Mouse (Mus musculus): Measurements from ENCODE around the gene Atp5d. TPM values are rescaled to one million over a fixed set of nuclear protein-coding genes. Genes with fewer than 3 reads are reported as not detected.

The Atp5d gene
- 391 and 394 TPM in 2 replicates for polyA plus RNA-seq (2015; fragmentation: Nextera tagmentation; extraction: Ambion mirVana)

- Histone ChIP-seq H3K9me3 (no peaks in the 10 kb centered on the region), H3K27me3 (peaks cover 21% of the 10 kb centered on the region), H3K4me3 (replicated peaks) (peak within 1 kb of the TSS; percentile 83), H3K27ac (peak within 1 kb of the TSS; percentile 95), H3K9ac (replicated peaks) (peak within 1 kb of the TSS; percentile 98), H3K4me2 (replicated peaks) (peak within 1 kb of the TSS; percentile 90), H3K4me1 (replicated peaks) (peaks cover 63% of the 10 kb centered on the region), H3K36me3 (peaks cover 32% of the 10 kb centered on the region)
- peak; percentile 7 for ATAC-seq
- under 1% methylated on average over 85 of the region's 94 CpGs for WGBS
Measured at GRCm38 (mm10) chr10:80138553-80139438, at the start of gene Atp5d. Atp5d (plus strand) TSS chr10:80138632.

GRCm38 (mm10) chr10:80089146-80089545 is 49.3 kb upstream of the Atp5d start:
- 62% methylated on average over 4 of the region's 4 CpGs for WGBS
- Histone ChIP-seq H3K9me3 (no peaks in the 10 kb centered on the region), H3K4me1 (replicated peaks) (no peaks in the 10 kb centered on the region), H3K27me3 (no peaks in the 10 kb centered on the region), H3K4me2 (replicated peaks) (no peak overlapping the region), H3K9ac (replicated peaks) (no peak overlapping the region; the same call in 1 of the 2 replicates), H3K4me3 (replicated peaks) (no peak overlapping the region), H3K27ac (no peak overlapping the region), H3K36me3 (peaks cover 13% of the 10 kb centered on the region)
- ATAC-seq: no peak; the same call in 1 of the 2 replicates

DNA sequence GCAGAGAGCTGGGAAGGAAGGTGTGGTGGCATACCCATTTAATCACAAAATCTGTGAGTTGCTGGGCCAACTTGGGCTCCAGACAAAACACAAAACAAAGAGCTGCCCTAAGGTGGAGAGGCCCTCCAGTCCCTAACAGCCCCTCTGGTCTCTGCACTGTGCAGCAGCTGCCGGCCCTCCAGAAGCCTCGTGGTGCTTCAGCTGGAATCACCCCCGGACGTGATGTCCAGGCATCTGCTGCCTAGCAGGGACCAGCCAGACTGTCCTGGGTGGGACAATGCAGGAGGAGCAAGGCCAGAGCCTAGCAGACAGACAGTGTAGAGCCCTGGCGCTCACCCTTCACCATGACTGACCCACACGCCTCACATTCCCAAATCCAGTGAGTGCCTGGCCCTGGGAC is 46.9 kb upstream of the Atp5d start:
- Histone ChIP-seq H3K36me3 (no peaks in the 10 kb centered on the region), H3K4me3 (replicated peaks) (no peak overlapping the region), H3K9me3 (no peaks in the 10 kb centered on the region), H3K4me1 (replicated peaks) (no peaks in the 10 kb centered on the region), H3K9ac (replicated peaks) (no peak overlapping the region), H3K27me3 (no peaks in the 10 kb centered on the region), H3K27ac (no peak overlapping the region), H3K4me2 (replicated peaks) (no peak overlapping the region)
- no peak for ATAC-seq
- 91% methylated on average over 6 of the region's 6 CpGs for WGBS

DNA sequence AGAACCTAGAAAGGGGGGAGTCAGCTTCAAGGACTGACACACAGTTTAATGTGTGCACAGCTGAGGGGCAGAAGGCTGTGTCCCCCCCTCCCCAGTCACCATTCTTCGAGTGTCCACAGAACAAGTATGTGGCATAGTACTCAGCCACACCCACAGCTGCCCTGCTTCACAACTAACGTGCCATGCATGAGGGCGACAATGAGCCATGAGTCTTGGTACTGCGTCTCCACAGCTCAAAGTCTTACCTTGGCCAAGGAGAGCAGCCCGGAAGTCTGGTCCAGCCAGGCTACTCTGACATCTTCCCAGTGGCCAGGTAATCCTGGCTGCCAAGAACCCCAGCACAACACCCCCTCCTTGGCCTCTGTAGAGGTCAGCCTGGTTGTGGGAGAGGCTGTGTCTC is 45.7 kb upstream of the Atp5d start:
- H3K27me3 ChIP-seq: no peaks in the 10 kb centered on the region
- H3K27ac ChIP-seq: no peak overlapping the region
- no peaks in the 10 kb centered on the region for H3K9me3 ChIP-seq
- H3K36me3 ChIP-seq: no peaks in the 10 kb centered on the region
- WGBS: 78% methylated on average over 5 of the region's 5 CpGs
- H3K4me3 ChIP-seq (replicated peaks): no peak overlapping the region
- H3K9ac ChIP-seq (replicated peaks): no peak overlapping the region
- H3K4me2 ChIP-seq (replicated peaks): no peak overlapping the region
- H3K4me1 ChIP-seq (replicated peaks): peaks cover 6% of the 10 kb centered on the region
- no peak for ATAC-seq

DNA sequence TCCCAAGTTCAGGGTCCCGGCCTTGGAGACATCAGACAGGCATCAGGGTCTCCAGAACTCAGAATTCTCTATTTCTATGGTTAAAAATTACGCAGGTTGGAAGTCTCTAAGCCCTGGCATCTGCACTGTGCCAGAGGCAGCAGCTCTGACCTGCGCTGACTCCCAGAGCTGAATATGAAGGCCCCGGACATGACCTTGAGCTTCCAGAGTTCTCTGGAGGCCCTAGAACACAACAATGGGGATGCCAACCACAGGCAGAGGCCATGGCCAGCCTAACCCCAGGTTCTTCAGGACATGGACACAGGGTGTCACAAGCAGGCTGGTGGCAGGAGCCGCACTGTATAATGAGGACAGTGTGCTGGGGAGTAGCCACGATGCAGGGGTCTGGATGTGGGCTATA is 44.3 kb upstream of the Atp5d start:
- H3K9ac ChIP-seq (replicated peaks): no peak overlapping the region
- no peaks in the 10 kb centered on the region for H3K27me3 ChIP-seq
- no peaks in the 10 kb centered on the region for H3K9me3 ChIP-seq
- peaks cover 7% of the 10 kb centered on the region for H3K4me1 ChIP-seq (replicated peaks)
- H3K4me3 ChIP-seq (replicated peaks): no peak overlapping the region
- no peaks in the 10 kb centered on the region for H3K36me3 ChIP-seq
- no peak overlapping the region for H3K27ac ChIP-seq
- ATAC-seq: no peak
- H3K4me2 ChIP-seq (replicated peaks): no peak overlapping the region
- 92% methylated on average over 6 of the region's 6 CpGs for WGBS

- H3K4me3 ChIP-seq (replicated peaks): no peak overlapping the region
- peaks cover 7% of the 10 kb centered on the region for H3K4me1 ChIP-seq (replicated peaks)
- H3K27me3 ChIP-seq: no peaks in the 10 kb centered on the region
- ATAC-seq: no peak
- H3K36me3 ChIP-seq: no peaks in the 10 kb centered on the region
- H3K9ac ChIP-seq (replicated peaks): no peak overlapping the region
- H3K4me2 ChIP-seq (replicated peaks): no peak overlapping the region
- no peaks in the 10 kb centered on the region for H3K9me3 ChIP-seq
- no peak overlapping the region for H3K27ac ChIP-seq
- 92% methylated on average over 3 of the region's 3 CpGs for WGBS
Measured at GRCm38 (mm10) chr10:80094684-80095083, 43.7 kb upstream of the Atp5d start.

- no peak overlapping the region for H3K27ac ChIP-seq
- peaks cover 13% of the 10 kb centered on the region for H3K4me1 ChIP-seq (replicated peaks)
- no peak overlapping the region for H3K9ac ChIP-seq (replicated peaks)
- H3K36me3 ChIP-seq: no peaks in the 10 kb centered on the region
- H3K27me3 ChIP-seq: no peaks in the 10 kb centered on the region
- WGBS: 87% methylated on average over 5 of the region's 5 CpGs
- H3K9me3 ChIP-seq: no peaks in the 10 kb centered on the region
- no peak overlapping the region for H3K4me3 ChIP-seq (replicated peaks)
- ATAC-seq: no peak
- H3K4me2 ChIP-seq (replicated peaks): no peak overlapping the region
Measured at GRCm38 (mm10) chr10:80095547-80095946, 42.9 kb upstream of the Atp5d start.

DNA sequence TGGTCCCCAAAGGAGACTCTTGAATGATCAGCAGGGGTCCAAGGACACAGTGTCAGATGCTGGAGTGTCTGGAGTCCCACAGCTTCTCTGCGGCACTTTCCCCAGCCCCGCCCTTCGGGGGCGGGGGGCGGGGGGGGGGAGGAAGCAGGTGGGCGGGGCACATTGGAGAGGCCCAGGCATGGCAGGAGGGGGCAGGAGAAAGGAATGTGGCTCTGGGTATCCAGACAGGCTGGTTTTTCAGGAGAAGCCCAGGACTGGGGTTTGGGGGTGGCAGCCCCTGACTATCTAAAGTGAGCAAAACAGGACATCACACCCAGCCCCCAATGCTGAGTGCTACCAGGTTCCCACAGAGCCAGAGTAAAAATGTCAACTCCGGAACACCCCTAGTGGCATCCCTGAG is 41.2 kb upstream of the Atp5d start:
- H3K36me3 ChIP-seq: no peaks in the 10 kb centered on the region
- H3K27ac ChIP-seq: no peak overlapping the region
- ATAC-seq: no peak
- H3K9ac ChIP-seq (replicated peaks): 0 out of 2 replicates have a peak overlapping the region, but pooled peaks have one; percentile 23
- no peak overlapping the region for H3K4me2 ChIP-seq (replicated peaks)
- WGBS: 35% methylated on average over 5 of the region's 7 CpGs
- H3K9me3 ChIP-seq: no peaks in the 10 kb centered on the region
- H3K4me3 ChIP-seq (replicated peaks): no peak overlapping the region
- peaks cover 28% of the 10 kb centered on the region for H3K4me1 ChIP-seq (replicated peaks)
- no peaks in the 10 kb centered on the region for H3K27me3 ChIP-seq

DNA sequence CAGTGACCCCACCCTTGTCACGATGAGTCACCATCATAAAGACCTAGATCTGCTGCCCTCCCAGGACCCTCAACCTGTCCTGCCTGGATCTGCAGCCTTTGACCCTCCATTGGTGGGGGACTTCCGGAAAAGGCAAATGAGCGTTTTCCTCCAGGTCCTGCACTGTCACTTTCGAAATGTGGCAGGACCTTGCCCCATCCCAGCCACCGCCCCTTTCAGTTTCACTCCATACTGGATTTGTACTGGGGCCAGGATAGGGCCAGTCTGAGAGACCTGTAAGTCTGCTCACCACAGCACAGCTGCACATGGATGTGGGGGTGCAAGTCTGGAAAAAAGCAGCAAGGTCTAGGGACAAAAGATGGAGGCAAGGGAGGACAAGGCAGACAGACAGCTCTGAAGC is 39.8 kb upstream of the Atp5d start:
- Histone ChIP-seq H3K36me3 (no peaks in the 10 kb centered on the region), H3K27me3 (no peaks in the 10 kb centered on the region), H3K4me1 (replicated peaks) (peaks cover 34% of the 10 kb centered on the region), H3K9me3 (no peaks in the 10 kb centered on the region), H3K9ac (replicated peaks) (no peak overlapping the region), H3K4me2 (replicated peaks) (no peak overlapping the region), H3K27ac (no peak overlapping the region), H3K4me3 (replicated peaks) (no peak overlapping the region)
- WGBS: 88% methylated on average over 5 of the region's 5 CpGs
- ATAC-seq: no peak

GRCm38 (mm10) chr10:80100982-80101381 is 37.5 kb upstream of the Atp5d start:
- WGBS: 68% methylated on average over 11 of the region's 11 CpGs
- ATAC-seq: no peak
- H3K27me3 ChIP-seq: no peaks in the 10 kb centered on the region
- H3K36me3 ChIP-seq: no peaks in the 10 kb centered on the region
- peaks cover 34% of the 10 kb centered on the region for H3K4me1 ChIP-seq (replicated peaks)
- H3K27ac ChIP-seq: no peak overlapping the region
- peak overlapping the region; percentile 93; the same call in 1 of the 2 replicates for H3K4me2 ChIP-seq (replicated peaks)
- peak overlapping the region; percentile 92; the same call in 1 of the 2 replicates for H3K4me3 ChIP-seq (replicated peaks)
- H3K9me3 ChIP-seq: no peaks in the 10 kb centered on the region
- H3K9ac ChIP-seq (replicated peaks): peak overlapping the region; percentile 25; the same call in 1 of the 2 replicates

DNA sequence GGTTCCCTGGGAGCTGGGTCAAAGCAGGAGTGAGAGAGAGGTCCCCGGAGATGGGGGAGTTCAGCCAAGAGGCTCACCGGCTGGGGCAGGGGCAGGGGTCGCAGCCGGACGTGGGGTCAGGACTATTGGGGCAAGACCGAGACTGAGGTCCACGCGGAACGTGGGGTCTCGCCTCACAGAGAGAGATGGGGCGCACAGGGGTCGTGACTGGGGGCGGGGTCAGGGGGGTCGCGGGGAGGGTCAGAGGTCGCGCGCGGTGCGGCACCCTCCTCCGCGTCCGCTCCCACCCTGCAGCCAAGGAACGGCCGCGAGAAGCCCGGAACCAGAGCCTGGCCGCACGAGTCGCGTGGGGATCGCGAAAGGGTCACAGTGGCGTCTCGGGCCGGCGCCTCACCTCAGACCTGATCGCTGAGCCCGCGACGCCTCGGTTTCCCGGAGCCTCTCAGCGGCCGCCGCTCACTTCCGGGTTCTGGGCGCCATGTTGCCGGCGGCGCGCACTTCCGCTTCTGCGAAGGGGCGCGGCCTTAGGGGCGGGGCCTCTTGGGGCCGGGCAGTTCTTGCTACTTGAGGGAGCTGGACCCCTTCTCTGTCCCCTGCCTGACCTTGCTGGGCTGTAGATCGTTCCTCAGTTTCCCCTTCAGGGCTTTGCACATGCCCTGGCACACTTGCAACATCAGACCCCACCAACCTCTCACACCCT is 36.1 kb upstream of the Atp5d start:
- WGBS: 1% methylated on average over 59 of the region's 59 CpGs
- ATAC-seq: peak; percentile 93
- peak overlapping the region; percentile 92 for H3K4me3 ChIP-seq (replicated peaks)
- H3K36me3 ChIP-seq: no peaks in the 10 kb centered on the region
- no peaks in the 10 kb centered on the region for H3K9me3 ChIP-seq
- peak overlapping the region; percentile 76 for H3K27ac ChIP-seq
- H3K27me3 ChIP-seq: no peaks in the 10 kb centered on the region
- peak overlapping the region; percentile 93 for H3K4me2 ChIP-seq (replicated peaks)
- peaks cover 31% of the 10 kb centered on the region for H3K4me1 ChIP-seq (replicated peaks)
- peak overlapping the region; percentile 91 for H3K9ac ChIP-seq (replicated peaks)

GRCm38 (mm10) chr10:80103032-80103431 is 35.4 kb upstream of the Atp5d start:
- Histone ChIP-seq H3K9ac (replicated peaks) (peak overlapping the region; percentile 91; the same call in 1 of the 2 replicates), H3K36me3 (no peaks in the 10 kb centered on the region), H3K9me3 (no peaks in the 10 kb centered on the region), H3K27ac (peak overlapping the region; percentile 76), H3K27me3 (no peaks in the 10 kb centered on the region), H3K4me1 (replicated peaks) (peaks cover 26% of the 10 kb centered on the region), H3K4me3 (replicated peaks) (peak overlapping the region; percentile 92), H3K4me2 (replicated peaks) (peak overlapping the region; percentile 93)
- peak; percentile 15 for ATAC-seq
- WGBS: 80% methylated on average over 2 of the region's 2 CpGs
